Mouse (Mus musculus) lung, postnatal 36 days (tissue): Measurements from ENCODE around the gene Rasgef1b.

Experiments
- DNase-seq: peaks from one replicate; pipeline ENCODE4 v3.0.0; 2022; ENCODE audit warnings: mixed read lengths

The Rasgef1b gene

GRCm38 (mm10) chr5:99283636-99284035, 445.2 kb downstream of the Rasgef1b start:
- DNase-seq, result peak; percentile 90

GRCm38 (mm10) chr5:99280536-99280935, 448.3 kb downstream of the Rasgef1b start:
- DNase-seq, result no peak

- DNase-seq, result no peak
These were observed 449.7 kb downstream of the Rasgef1b start for GRCm38 (mm10) chr5:99279016-99279757.

GRCm38 (mm10) chr5:99278364-99278763, 450.5 kb downstream of the Rasgef1b start:
- no peak for DNase-seq

GRCm38 (mm10) chr5:99277536-99277935, 451.3 kb downstream of the Rasgef1b start:
- DNase-seq, result no peak

- no peak for DNase-seq
These were observed 454.7 kb downstream of the Rasgef1b start for GRCm38 (mm10) chr5:99274119-99274563.

- DNase-seq, result peak; percentile 42
These were observed 457.3 kb downstream of the Rasgef1b start for GRCm38 (mm10) chr5:99271531-99271930.

- DNase-seq, result no peak
These were observed 459.7 kb downstream of the Rasgef1b start for GRCm38 (mm10) chr5:99269131-99269530.

- peak; percentile 38 for DNase-seq
These were observed 461.5 kb downstream of the Rasgef1b start for GRCm38 (mm10) chr5:99267338-99267737.

GRCm38 (mm10) chr5:99266301-99266700, 462.6 kb downstream of the Rasgef1b start:
- no peak for DNase-seq

GRCm38 (mm10) chr5:99262197-99262920, 466.5 kb downstream of the Rasgef1b start:
- DNase-seq, result peak; percentile 38

- DNase-seq, result no peak
These were observed 467.6 kb downstream of the Rasgef1b start for GRCm38 (mm10) chr5:99261121-99261724.

GRCm38 (mm10) chr5:99258003-99258500, 470.8 kb downstream of the Rasgef1b start:
- no peak for DNase-seq

- peak; percentile 96 for DNase-seq
These were observed 476.4 kb downstream of the Rasgef1b start for GRCm38 (mm10) chr5:99252203-99253135.

GRCm38 (mm10) chr5:99251379-99252202, 477.3 kb downstream of the Rasgef1b start:
- peak; percentile 72 for DNase-seq

GRCm38 (mm10) chr5:99250820-99251219, 478.0 kb downstream of the Rasgef1b start:
- no peak for DNase-seq

- peak; percentile 99 for DNase-seq
These were observed 480.4 kb downstream of the Rasgef1b start for GRCm38 (mm10) chr5:99248501-99248900.

- no peak for DNase-seq
These were observed 480.9 kb downstream of the Rasgef1b start for GRCm38 (mm10) chr5:99247915-99248314.

GRCm38 (mm10) chr5:99247441-99247840, 481.4 kb downstream of the Rasgef1b start:
- DNase-seq, result no peak

- DNase-seq, result no peak
These were observed 481.9 kb downstream of the Rasgef1b start for GRCm38 (mm10) chr5:99246972-99247371.
